Mouse (Mus musculus): ENCODE measurements around the gene Prl7a2. TPM values are rescaled to one million over a fixed set of nuclear protein-coding genes. Genes with fewer than 3 reads are reported as not detected.

The Prl7a2 gene
- not detected in 2 replicates for polyA plus RNA-seq (2015; fragmentation: Nextera tagmentation; extraction: Ambion mirVana)

GRCm38 (mm10) chr13:27667936-27668335 lies at the start of gene Prl7a2:
Prl7a2 (minus strand) TSS chr13:27668036.
- H3K9ac ChIP-seq, result no peak within 1 kb of the TSS
- no peak within 1 kb of the TSS for H3K4me2 ChIP-seq
- no peaks in the 10 kb centered on the region for H3K27me3 ChIP-seq
- no peak within 1 kb of the TSS for H3K27ac ChIP-seq
- H3K36me3 ChIP-seq, result no peaks in the 10 kb centered on the region
- H3K4me1 ChIP-seq, result no peaks in the 10 kb centered on the region
- no peaks in the 10 kb centered on the region for H3K9me3 ChIP-seq
- 74% methylated on average over 4 of the region's 4 CpGs for WGBS
- ATAC-seq (ENCODE audit: insufficient number of reproducible peaks, low FRiP score, low TSS enrichment, low read depth), result no peak
- H3K4me3 ChIP-seq, result no peak within 1 kb of the TSS

- 81% methylated on average over 5 of the region's 5 CpGs for WGBS
- ATAC-seq (ENCODE audit: insufficient number of reproducible peaks, low FRiP score, low TSS enrichment, low read depth), result no peak
Observed at GRCm38 (mm10) chr13:27716636-27717035, 48.8 kb upstream of the Prl7a2 start, which contains the start of gene Prl7d1. Prl7d1 (minus strand) TSS chr13:27716736.

GRCm38 (mm10) chr13:27706521-27706920 lies 38.7 kb upstream of the Prl7a2 start:
- ATAC-seq (ENCODE audit: insufficient number of reproducible peaks, low FRiP score, low TSS enrichment, low read depth), result no peak
- Histone ChIP-seq H3K27me3 (no peaks in the 10 kb centered on the region), H3K4me1 (no peaks in the 10 kb centered on the region), H3K9me3 (no peaks in the 10 kb centered on the region), H3K36me3 (no peaks in the 10 kb centered on the region), H3K27ac (no peak overlapping the region), H3K4me3 (no peak overlapping the region), H3K9ac (no peak overlapping the region), H3K4me2 (no peak overlapping the region)
- 69% methylated on average over 2 of the region's 2 CpGs for WGBS

More at GRCm38 (mm10) chr13:27716636-27717035, 48.8 kb upstream of the Prl7a2 start, which contains the start of gene Prl7d1:
- no peaks in the 10 kb centered on the region for H3K27me3 ChIP-seq
- H3K36me3 ChIP-seq, result no peaks in the 10 kb centered on the region
- no peak within 1 kb of the TSS for H3K4me2 ChIP-seq
- no peaks in the 10 kb centered on the region for H3K9me3 ChIP-seq
- H3K27ac ChIP-seq, result no peak within 1 kb of the TSS
- H3K9ac ChIP-seq, result no peak within 1 kb of the TSS
- H3K4me3 ChIP-seq, result no peak within 1 kb of the TSS
- H3K4me1 ChIP-seq, result no peaks in the 10 kb centered on the region

- Histone ChIP-seq H3K27ac (no peak overlapping the region), H3K36me3 (no peaks in the 10 kb centered on the region), H3K9me3 (no peaks in the 10 kb centered on the region), H3K27me3 (no peaks in the 10 kb centered on the region), H3K4me2 (no peak overlapping the region), H3K9ac (no peak overlapping the region), H3K4me1 (no peaks in the 10 kb centered on the region), H3K4me3 (no peak overlapping the region)
- ATAC-seq (ENCODE audit: insufficient number of reproducible peaks, low FRiP score, low TSS enrichment, low read depth), result no peak
- WGBS, result 74% methylated on average over 2 of the region's 2 CpGs
Observed at GRCm38 (mm10) chr13:27660747-27661146, 7.1 kb downstream of the Prl7a2 start.

GRCm38 (mm10) chr13:27642393-27642792 lies 25.4 kb downstream of the Prl7a2 start, which contains the start of gene Prl7a1:
Prl7a1 (minus strand) TSS chr13:27642493.
- ATAC-seq (ENCODE audit: insufficient number of reproducible peaks, low FRiP score, low TSS enrichment, low read depth), result no peak
- Histone ChIP-seq H3K4me3 (no peak within 1 kb of the TSS), H3K27ac (no peak within 1 kb of the TSS), H3K36me3 (no peaks in the 10 kb centered on the region), H3K9me3 (no peaks in the 10 kb centered on the region), H3K27me3 (no peaks in the 10 kb centered on the region), H3K4me2 (no peak within 1 kb of the TSS), H3K4me1 (no peaks in the 10 kb centered on the region), H3K9ac (no peak within 1 kb of the TSS)
- 97% methylated on average over 3 of the region's 3 CpGs for WGBS

- Histone ChIP-seq H3K4me1 (no peaks in the 10 kb centered on the region), H3K9me3 (no peaks in the 10 kb centered on the region), H3K9ac (no peak within 1 kb of the TSS), H3K27me3 (no peaks in the 10 kb centered on the region), H3K4me2 (no peak within 1 kb of the TSS), H3K4me3 (no peak within 1 kb of the TSS), H3K27ac (no peak within 1 kb of the TSS), H3K36me3 (no peaks in the 10 kb centered on the region)
- no peak for ATAC-seq (ENCODE audit: insufficient number of reproducible peaks, low FRiP score, low TSS enrichment, low read depth)
- 69% methylated on average over 4 of the region's 4 CpGs for WGBS
Observed at GRCm38 (mm10) chr13:27610482-27610881, 57.4 kb downstream of the Prl7a2 start, which contains the start of gene Prl7b1. Prl7b1 (minus strand) TSS chr13:27610582.

Other genes with a start within 250 kb of the Prl7a2 start
- not detected in 2 replicates for gene Prl8a6, start 229.3 kb downstream of the Prl7a2 start, polyA plus RNA-seq (2015; fragmentation: Nextera tagmentation; extraction: Ambion mirVana)
- not detected in 2 replicates for gene Prl8a8, start 154.8 kb downstream of the Prl7a2 start, polyA plus RNA-seq (2015; fragmentation: Nextera tagmentation; extraction: Ambion mirVana)
- not detected in 2 replicates for gene Prl8a9, start 103.4 kb downstream of the Prl7a2 start, polyA plus RNA-seq (2015; fragmentation: Nextera tagmentation; extraction: Ambion mirVana)
- not detected in 2 replicates for gene Prl8a1, start 85.9 kb downstream of the Prl7a2 start, polyA plus RNA-seq (2015; fragmentation: Nextera tagmentation; extraction: Ambion mirVana)
- not detected in 2 replicates for gene Prl7b1, start 57.5 kb downstream of the Prl7a2 start, polyA plus RNA-seq (2015; fragmentation: Nextera tagmentation; extraction: Ambion mirVana)
- not detected in 2 replicates for gene Prl7a1, start 25.5 kb downstream of the Prl7a2 start, polyA plus RNA-seq (2015; fragmentation: Nextera tagmentation; extraction: Ambion mirVana)
- gene Prl7d1, start 48.7 kb upstream of the Prl7a2 start, polyA plus RNA-seq (2015; fragmentation: Nextera tagmentation; extraction: Ambion mirVana), result not detected in 2 replicates
- gene Prl7c1, start 112.8 kb upstream of the Prl7a2 start, polyA plus RNA-seq (2015; fragmentation: Nextera tagmentation; extraction: Ambion mirVana), result not detected in 2 replicates
- not detected in 2 replicates for gene Prl2a1, start 133.6 kb upstream of the Prl7a2 start, polyA plus RNA-seq (2015; fragmentation: Nextera tagmentation; extraction: Ambion mirVana)
- gene Prl2c1, start 181.3 kb upstream of the Prl7a2 start, polyA plus RNA-seq (2015; fragmentation: Nextera tagmentation; extraction: Ambion mirVana), result not detected in 2 replicates

Data from limb, embryonic 15.5 days (tissue).